Mouse (Mus musculus) embryonic facial prominence, embryonic 11.5 days (tissue): ENCODE measurements at regions not wholly inside any gene's neighbourhood (a gene's known extent, or its start where the extent isn't known, plus 50 kb on each side); places are given as distances from the start of the nearest gene placed in this dataset.
A peak's percentile ranks its signal among the peaks of the same experiment; 100 is the strongest.

Experiments used
- ATAC-seq: fragments of 200-750 bp; cut with Nextera tagmentation; replicated peaks from 2 replicates; pipeline ENCODE4 v1.8.0; 2017; ENCODE audit warnings: low read depth; ENCODE audit not compliant: insufficient number of reproducible peaks, low FRiP score, low TSS enrichment
- DNase-seq: peaks from one replicate; pipeline ENCODE4 v3.0.0-alpha.2; 2015; ENCODE audit warnings: low spot score
- H3K27ac ChIP-seq: fragments of 300-500 bp; sonication (generic); replicated peaks from 2 replicates; pipeline ENCODE4 v1.5.1; 2014; ENCODE audit warnings: mild to moderate bottlenecking, low read depth, low read length, control low read depth
- H3K27me3 ChIP-seq: fragments of 300-500 bp; sonication (generic); 2 replicates; pipeline ENCODE4 v1.6.1; 2014; ENCODE audit warnings: mild to moderate bottlenecking, low read length, moderate library complexity, mixed read lengths; ENCODE audit not compliant: control insufficient read depth, insufficient read depth
- H3K36me3 ChIP-seq: fragments of 300-500 bp; sonication (generic); replicated peaks from 2 replicates; pipeline ENCODE4 v1.6.1; 2014; ENCODE audit warnings: low read depth, mild to moderate bottlenecking, low read length, moderate library complexity, mixed read lengths; ENCODE audit not compliant: control insufficient read depth, insufficient read depth
- H3K4me1 ChIP-seq: fragments of 300-500 bp; sonication (generic); 2 replicates; pipeline ENCODE4 v1.6.1; 2014; ENCODE audit warnings: low read length, mixed read lengths; ENCODE audit not compliant: control insufficient read depth, insufficient read depth
- H3K4me2 ChIP-seq: fragments of 300-500 bp; sonication (generic); 2 replicates; pipeline ENCODE4 v1.6.1; 2014; ENCODE audit warnings: low read depth, mild to moderate bottlenecking, control low read depth, low read length, moderate library complexity
- H3K4me3 ChIP-seq: fragments of 300-500 bp; sonication (generic); 2 replicates; pipeline ENCODE4 v1.5.1; 2014; ENCODE audit warnings: low read depth, low read length, control low read depth
- H3K9ac ChIP-seq: fragments of 300-500 bp; sonication (generic); replicated peaks from 2 replicates; pipeline ENCODE4 v1.6.1; 2014; ENCODE audit warnings: mild to moderate bottlenecking, control low read depth, low read length
- H3K9me3 ChIP-seq: fragments of 300-500 bp; sonication (generic); replicated peaks from 2 replicates; pipeline ENCODE4 v1.6.1; 2016; ENCODE audit warnings: mild to moderate bottlenecking, low read length, inconsistent platforms, mixed read lengths; ENCODE audit not compliant: control insufficient read depth
- WGBS: fragments of 180-500 bp; shearing (Covaris S2); extraction: QIAGEN DNeasy Blood & Tissue Kit; methylation state at CpG from one replicate; pipeline ENCODE4 v1.1.7; 2014; 5-methylcytosine and 5-hydroxymethylcytosine counted together

GRCm38 (mm10) chr13:110754548-110754947 lies 359.7 kb downstream of the Plk2 start:
- no peak overlapping the region for H3K9ac ChIP-seq
- no peaks in the 10 kb centered on the region for H3K9me3 ChIP-seq
- no peak overlapping the region for H3K4me3 ChIP-seq
- no peaks in the 10 kb centered on the region for H3K36me3 ChIP-seq
- whole genome bisulfite sequencing, result 88% methylated on average over 9 of the region's 9 CpGs
- no peaks in the 10 kb centered on the region for H3K27me3 ChIP-seq
- H3K4me1 ChIP-seq, result no peaks in the 10 kb centered on the region
- no peak for ATAC-seq
- DNase-seq, result no peak
- no peak overlapping the region for H3K4me2 ChIP-seq
- no peak overlapping the region for H3K27ac ChIP-seq

GRCm38 (mm10) chr13:110756877-110757276 lies 362.0 kb downstream of the Plk2 start:
- WGBS, result 92% methylated on average over 2 of the region's 2 CpGs
- Histone ChIP-seq H3K27ac (no peak overlapping the region), H3K4me3 (no peak overlapping the region), H3K9ac (no peak overlapping the region), H3K9me3 (no peaks in the 10 kb centered on the region), H3K4me2 (no peak overlapping the region), H3K27me3 (no peaks in the 10 kb centered on the region), H3K36me3 (no peaks in the 10 kb centered on the region), H3K4me1 (no peaks in the 10 kb centered on the region)
- ATAC-seq, result no peak
- DNase-seq, result no peak

- no peaks in the 10 kb centered on the region for H3K4me1 ChIP-seq
- no peak overlapping the region for H3K4me3 ChIP-seq
- no peaks in the 10 kb centered on the region for H3K9me3 ChIP-seq
- H3K27ac ChIP-seq, result no peak overlapping the region
- no peak for ATAC-seq
- H3K4me2 ChIP-seq, result no peak overlapping the region
- DNase-seq, result no peak
- H3K27me3 ChIP-seq, result no peaks in the 10 kb centered on the region
- H3K36me3 ChIP-seq, result no peaks in the 10 kb centered on the region
- H3K9ac ChIP-seq, result no peak overlapping the region
Observed at GRCm38 (mm10) chr13:110769210-110769609, 374.4 kb downstream of the Plk2 start.

GRCm38 (mm10) chr13:110775251-110775650 lies 380.4 kb downstream of the Plk2 start:
- H3K9ac ChIP-seq, result no peak overlapping the region
- no peaks in the 10 kb centered on the region for H3K9me3 ChIP-seq
- ATAC-seq, result no peak
- H3K4me3 ChIP-seq, result no peak overlapping the region
- DNase-seq, result no peak
- no peaks in the 10 kb centered on the region for H3K27me3 ChIP-seq
- H3K4me1 ChIP-seq, result no peaks in the 10 kb centered on the region
- H3K36me3 ChIP-seq, result no peaks in the 10 kb centered on the region
- H3K27ac ChIP-seq, result no peak overlapping the region
- no peak overlapping the region for H3K4me2 ChIP-seq

- Histone ChIP-seq H3K36me3 (no peaks in the 10 kb centered on the region), H3K9ac (no peak overlapping the region), H3K4me2 (no peak overlapping the region), H3K27ac (no peak overlapping the region), H3K4me1 (no peaks in the 10 kb centered on the region), H3K9me3 (no peaks in the 10 kb centered on the region), H3K27me3 (no peaks in the 10 kb centered on the region), H3K4me3 (no peak overlapping the region)
- ATAC-seq, result no peak
- 47% methylated on average over 12 of the region's 12 CpGs for WGBS
- DNase-seq, result peak; percentile 53
Observed at GRCm38 (mm10) chr13:110784162-110784785, 389.4 kb downstream of the Plk2 start.

- WGBS, result 51% methylated on average over 5 of the region's 5 CpGs
Observed at GRCm38 (mm10) chr13:110784822-110785221, 390.0 kb downstream of the Plk2 start.

GRCm38 (mm10) chr13:110798313-110798712 lies 403.5 kb downstream of the Plk2 start:
- Histone ChIP-seq H3K9me3 (no peaks in the 10 kb centered on the region), H3K4me2 (no peak overlapping the region)

More at GRCm38 (mm10) chr13:110784822-110785221, 390.0 kb downstream of the Plk2 start:
- Histone ChIP-seq H3K9me3 (no peaks in the 10 kb centered on the region), H3K4me2 (no peak overlapping the region), H3K36me3 (no peaks in the 10 kb centered on the region), H3K4me1 (no peaks in the 10 kb centered on the region), H3K9ac (no peak overlapping the region), H3K4me3 (no peak overlapping the region), H3K27me3 (no peaks in the 10 kb centered on the region), H3K27ac (no peak overlapping the region)
- ATAC-seq, result no peak
- peak; percentile 8 for DNase-seq

GRCm38 (mm10) chr13:110802841-110803240 lies 408.0 kb downstream of the Plk2 start:
- WGBS, result 93% methylated on average over 6 of the region's 6 CpGs
- Histone ChIP-seq H3K4me2 (no peak overlapping the region), H3K9ac (no peak overlapping the region), H3K27me3 (no peaks in the 10 kb centered on the region), H3K4me1 (no peaks in the 10 kb centered on the region), H3K9me3 (no peaks in the 10 kb centered on the region), H3K36me3 (no peaks in the 10 kb centered on the region), H3K4me3 (no peak overlapping the region), H3K27ac (no peak overlapping the region)
- ATAC-seq (no peak), DNase-seq (no peak)

More at GRCm38 (mm10) chr13:110798313-110798712, 403.5 kb downstream of the Plk2 start:
- ATAC-seq (no peak), DNase-seq (no peak)
- no peaks in the 10 kb centered on the region for H3K4me1 ChIP-seq
- H3K27me3 ChIP-seq, result no peaks in the 10 kb centered on the region
- H3K4me3 ChIP-seq, result no peak overlapping the region
- no peak overlapping the region for H3K27ac ChIP-seq
- WGBS, result 70% methylated on average over 7 of the region's 7 CpGs
- no peak overlapping the region for H3K9ac ChIP-seq
- no peaks in the 10 kb centered on the region for H3K36me3 ChIP-seq
